In genomic region chr19:44896450-44896849, GRCm38 (mm10) we compare ENCODE assay signal across 26 mouse cellular contexts. TPM values are rescaled to one million over a fixed set of nuclear protein-coding genes. Genes with fewer than 3 reads are reported as not detected.
DNase-seq lines count a peak whose midpoint lies in the region; ATAC-seq and TF ChIP-seq lines count a peak whose summit lies in the region.
"Had no signal": no experiment of that assay in that cellular context is flagged by ENCODE, and none has a peak within 500 bp of the region (broad histone marks: within the 10 kb centered on the region; RNA-seq: fewer than 3 reads in every experiment).

No protein-coding gene starts in this region.

- intact Hi-C loops in heart, postnatal 10 days (cut with DNase I): no loop called here

- 0 out of 2 replicates have a peak, but pooled peaks have one; percentile 16 for TF ChIP-seq CTCF in heart, postnatal 0 days (IDR thresholded peaks at IDR 0.05; ENCODE audit: low read depth)

- H3K79me2 ChIP-seq in myocyte (ENCODE audit: control insufficient read depth, insufficient read depth): no peaks in the 10 kb centered on the region

- no peak for TF ChIP-seq POLR2A in myocyte (IDR thresholded peaks at IDR 0.05; ENCODE audit: insufficient read length, low read depth)

- peaks cover 43% of the 10 kb centered on the region for H3K4me1 ChIP-seq in heart, embryonic 12.5 days (replicated peaks)
- peaks cover 25% of the 10 kb centered on the region for H3K4me1 ChIP-seq in heart, postnatal 0 days (ENCODE audit: control insufficient read depth, insufficient read depth)

- H3K4me3 ChIP-seq in heart, embryonic 12.5 days: no peak overlapping the region
- H3K4me3 ChIP-seq in heart, postnatal 0 days (ENCODE audit: low read depth, low read length): no peak overlapping the region
- no peak overlapping the region for H3K4me3 ChIP-seq in myocyte
- H3K4me3 ChIP-seq: embryonic facial prominence, embryonic 13.5 days; embryonic facial prominence, embryonic 15.5 days; erythroblast, embryonic 14.5 days; forebrain, embryonic 10.5 days; forebrain, embryonic 12.5 days had no signal

- H3K9ac ChIP-seq in heart, embryonic 12.5 days: no peak overlapping the region
- H3K9ac ChIP-seq in heart, postnatal 0 days (replicated peaks; ENCODE audit: low read depth, low read length): no peak overlapping the region
- H3K9ac ChIP-seq: embryonic facial prominence, embryonic 13.5 days; embryonic facial prominence, embryonic 15.5 days had no signal

- H3ac ChIP-seq in myocyte (ENCODE audit: control insufficient read depth, insufficient read length): no peak overlapping the region

- peak; percentile 86 for DNase-seq in heart, adult 11 months
- no peak for DNase-seq in heart, postnatal 0 days (ENCODE audit: low spot score)
- no peak for DNase-seq in heart, postnatal 10 days
- peak; percentile 22 for DNase-seq in ovary, postnatal 36 days (ENCODE audit: low spot score)
- no peak for DNase-seq in ovary, adult 18-20 months (ENCODE audit: low spot score)
- DNase-seq: adrenal gland, adult 8-10 months; adrenal gland, postnatal 14 days; adrenal gland, postnatal 36 days; B cell, adult 2 months; cerebellum, adult 11-12 months; cerebellum, adult 2 months; cerebellum, adult 9-10 months; cerebellum, postnatal 10 days; cerebellum, postnatal 25 days had no signal

- H3K4me2 ChIP-seq in heart, embryonic 12.5 days: no peak overlapping the region
- no peak overlapping the region for H3K4me2 ChIP-seq in heart, postnatal 0 days (ENCODE audit: low read depth, low read length)
- no peak overlapping the region for H3K4me2 ChIP-seq in myocyte (ENCODE audit: low read depth)
- H3K4me2 ChIP-seq: embryonic facial prominence, embryonic 13.5 days; embryonic facial prominence, embryonic 15.5 days; forebrain, embryonic 12.5 days had no signal

- no peak overlapping the region for H3K27ac ChIP-seq in heart, embryonic 12.5 days (ENCODE audit: poor library complexity, severe bottlenecking)
- no peak overlapping the region for H3K27ac ChIP-seq in heart, postnatal 0 days (ENCODE audit: low read depth)
- H3K27ac ChIP-seq: embryonic facial prominence, embryonic 13.5 days; embryonic facial prominence, embryonic 15.5 days; forebrain, embryonic 10.5 days; forebrain, embryonic 12.5 days had no signal

- no peak for ATAC-seq in heart, embryonic 12.5 days (ENCODE audit: insufficient number of reproducible peaks, low FRiP score)
- no peak for ATAC-seq in heart, postnatal 0 days (ENCODE audit: insufficient read depth, low read depth)
- ATAC-seq: activated CD4-positive, CD25-positive, alpha-beta regulatory T cell, adult 4 months; CD4-positive, CD25-positive, alpha-beta regulatory T cell, adult 4 months; forebrain, embryonic 14.5 days; Patski had no signal

- H3K9me3 ChIP-seq in heart, embryonic 12.5 days (replicated peaks): no peaks in the 10 kb centered on the region
- H3K9me3 ChIP-seq in heart, postnatal 0 days (replicated peaks; ENCODE audit: control insufficient read depth, low read length): no peaks in the 10 kb centered on the region
- H3K9me3 ChIP-seq: embryonic facial prominence, embryonic 13.5 days; embryonic facial prominence, embryonic 15.5 days; forebrain, embryonic 10.5 days; forebrain, embryonic 12.5 days; G1E had no signal

- no peaks in the 10 kb centered on the region for H3K36me3 ChIP-seq in heart, embryonic 12.5 days
- H3K36me3 ChIP-seq in heart, postnatal 0 days (replicated peaks; ENCODE audit: control insufficient read depth, insufficient read depth, low read length): no peaks in the 10 kb centered on the region
- no peaks in the 10 kb centered on the region for H3K36me3 ChIP-seq in myocyte (ENCODE audit: control insufficient read depth, insufficient read depth)
- H3K36me3 ChIP-seq: embryonic facial prominence, embryonic 13.5 days; embryonic facial prominence, embryonic 15.5 days; forebrain, embryonic 10.5 days; forebrain, embryonic 12.5 days; G1E had no signal

- 60% methylated on average over 6 of the region's 6 CpGs for WGBS in heart, embryonic 12.5 days
- 64% methylated on average over 6 of the region's 6 CpGs for WGBS in heart, postnatal 0 days

- H3K27me3 ChIP-seq in heart, embryonic 12.5 days (replicated peaks): peaks cover 43% of the 10 kb centered on the region
- H3K27me3 ChIP-seq in heart, postnatal 0 days (ENCODE audit: control insufficient read depth, insufficient read depth, low read length): 0 out of 2 replicates have a peak, but pooled peaks cover 6% of the 10 kb centered on the region
- H3K27me3 ChIP-seq in myocyte (ENCODE audit: control insufficient read depth, insufficient read depth, insufficient read length): no peaks in the 10 kb centered on the region
- H3K27me3 ChIP-seq: Patski had no signal

- TF ChIP-seq EP300 in heart, postnatal 0 days (IDR thresholded peaks at IDR 0.05; ENCODE audit: low read depth): no peak

TF ChIP-seq in myocyte, 11 proteins besides CTCF, POLR2A, EP300 and RAD21:
- TF ChIP-seq CEBPB (IDR thresholded peaks at IDR 0.05; ENCODE audit: insufficient read depth, poor library complexity, severe bottlenecking): no peak
- no peak for TF ChIP-seq TCF3 (IDR thresholded peaks at IDR 0.05; ENCODE audit: insufficient read length, low read depth)
- TF ChIP-seq REST (IDR thresholded peaks at IDR 0.05; ENCODE audit: insufficient read depth, insufficient read length): no peak
- no peak for TF ChIP-seq MAX (IDR thresholded peaks at IDR 0.05; ENCODE audit: low read depth)
- peak in 2 of 3 experiments; percentile 48 to 54 for TF ChIP-seq MYOD1 (IDR thresholded peaks at IDR 0.05; ENCODE audit: control insufficient read depth in 1 of 3, insufficient read length in 2 of 3, low read depth in 2 of 3)
- peak in 2 of 3 experiments; percentile 52 to 65 for TF ChIP-seq MYOG (IDR thresholded peaks at IDR 0.05; ENCODE audit: control insufficient read depth in 1 of 3, insufficient read depth in 1 of 3, insufficient read length in 2 of 3, low read depth in 2 of 3)

RNA-seq across cellular contexts. Expression of gene Slf2, which starts 34.5 kb away (rescaled TPM):
- polyA plus RNA-seq in heart, embryonic 12.5 days (2016; fragmentation: Nextera tagmentation; extraction: Ambion mirVana): 51.4 and 52.3 TPM in 2 replicates
- 19.3 and 30.6 TPM in 2 replicates for total RNA-seq in heart, postnatal 0 days (2014; rRNA removed; ENCODE audit: low replicate concordance)
- polyA plus RNA-seq in heart, postnatal 0 days (2015; fragmentation: Nextera tagmentation; extraction: Ambion mirVana): 17.3 and 20.5 TPM in 2 replicates
- total RNA-seq in heart, postnatal 10 days (2021): 10 to 100 TPM; 27.5 to 37.0 TPM
- 6.6 TPM for polyA plus RNA-seq in myocyte (2012; fragmentation: generic; extraction: Trizol)

Comparison
In these comparisons a context has a peak if more than half of its experiments do, and no peak if none do; other contexts are left out.
1. DNase-seq: peak in heart, adult 11 months (single experiment) and ovary, postnatal 36 days (single experiment); none in heart, postnatal 0 days (single experiment), heart, postnatal 10 days (0 of 2) and ovary, adult 18-20 months (single experiment).